Mouse (Mus musculus): ENCODE results near the gene Mrnip. TPM values are rescaled to one million over a fixed set of nuclear protein-coding genes. Genes with fewer than 3 reads are reported as not detected.
A peak's percentile ranks its signal among the peaks of the same experiment; 100 is the strongest.

The Mrnip gene
- polyA plus RNA-seq, 1 experiment from 2014 or later = 30.2 TPM

DNA sequence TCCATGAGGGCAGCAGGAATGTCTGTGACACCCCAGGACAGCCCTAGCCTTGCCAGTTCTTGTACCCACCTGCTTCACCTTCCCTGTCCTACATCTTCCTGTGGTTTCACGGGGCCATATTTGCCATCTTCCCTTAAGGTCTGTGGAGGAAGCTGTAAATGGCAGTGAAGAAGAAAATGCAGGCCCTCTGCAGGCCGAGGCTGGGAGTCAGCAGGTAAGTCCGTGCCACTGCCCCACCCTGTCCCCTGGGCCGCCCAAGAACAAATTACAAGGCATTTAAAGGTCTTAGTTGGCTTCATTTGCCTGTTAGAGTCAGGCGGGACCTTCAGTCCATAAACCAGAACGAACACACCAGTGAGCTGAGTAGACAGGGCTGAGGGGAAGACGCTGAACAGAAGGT is 19.8 kb downstream of the Mrnip start:
- H3K4me1 ChIP-seq (replicated peaks) = no peaks in the 10 kb centered on the region
- H3K9me3 ChIP-seq = no peaks in the 10 kb centered on the region
- H3K4me3 ChIP-seq = no peak overlapping the region
- H3K9ac ChIP-seq = no peak overlapping the region
- no peak overlapping the region for H3K27ac ChIP-seq
- H3K4me2 ChIP-seq = no peak overlapping the region
- peaks cover 61% of the 10 kb centered on the region for H3K36me3 ChIP-seq
- 80% methylated on average over 7 of the region's 7 CpGs for WGBS
- no peaks in the 10 kb centered on the region for H3K27me3 ChIP-seq
- ATAC-seq (ENCODE audit: low FRiP score) = no peak

DNA sequence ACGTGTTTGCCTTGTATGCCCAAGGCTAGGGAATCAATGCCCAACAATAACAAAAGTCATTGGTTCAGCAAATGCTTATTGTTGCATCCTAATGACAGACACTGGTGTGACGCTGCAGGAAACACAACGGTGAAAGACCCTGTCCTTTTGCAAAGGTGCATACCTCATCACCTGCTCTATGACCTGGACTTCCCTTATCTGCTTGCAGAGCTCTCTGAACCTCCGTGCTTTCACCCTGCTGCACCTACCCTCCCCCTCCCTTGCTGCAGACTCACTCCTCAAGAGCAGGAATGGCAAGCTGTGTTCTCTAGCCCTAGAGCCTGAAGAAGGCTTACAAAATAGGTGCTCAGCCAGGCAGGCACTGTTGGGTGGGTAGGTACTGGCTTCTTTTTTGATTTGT is 20.5 kb downstream of the Mrnip start:
- Histone ChIP-seq H3K27ac (no peak overlapping the region), H3K4me2 (no peak overlapping the region), H3K27me3 (no peaks in the 10 kb centered on the region), H3K4me1 (replicated peaks) (no peaks in the 10 kb centered on the region), H3K4me3 (no peak overlapping the region), H3K9me3 (no peaks in the 10 kb centered on the region), H3K36me3 (peaks cover 69% of the 10 kb centered on the region), H3K9ac (no peak overlapping the region)
- ATAC-seq (ENCODE audit: low FRiP score) = no peak
- WGBS = 79% methylated on average over 4 of the region's 4 CpGs

DNA sequence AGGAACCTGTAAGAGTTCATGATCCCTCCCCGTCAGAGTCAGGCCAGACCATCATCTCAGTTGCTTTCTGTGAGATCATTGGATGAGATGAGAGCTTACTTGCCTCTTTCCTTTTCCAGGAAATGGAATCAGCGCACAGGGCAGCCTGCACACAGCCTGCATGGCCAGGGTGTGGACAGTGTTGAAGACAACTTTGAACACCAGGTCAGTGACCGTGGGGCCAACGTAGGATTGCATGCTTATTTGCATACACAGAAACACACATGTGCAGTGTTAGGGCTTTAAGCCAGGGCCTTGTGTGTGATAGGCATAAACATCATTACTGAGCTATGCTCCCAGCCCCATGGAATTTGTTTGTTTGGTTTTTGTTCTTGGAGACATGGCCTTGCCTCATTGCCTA is 23.3 kb downstream of the Mrnip start:
- Histone ChIP-seq H3K4me3 (no peak overlapping the region), H3K27me3 (no peaks in the 10 kb centered on the region), H3K9ac (no peak overlapping the region), H3K4me2 (no peak overlapping the region), H3K36me3 (peaks cover 79% of the 10 kb centered on the region), H3K9me3 (no peaks in the 10 kb centered on the region), H3K4me1 (replicated peaks) (no peaks in the 10 kb centered on the region), H3K27ac (no peak overlapping the region)
- ATAC-seq (ENCODE audit: low FRiP score) = no peak
- WGBS = 94% methylated on average over 4 of the region's 4 CpGs

DNA sequence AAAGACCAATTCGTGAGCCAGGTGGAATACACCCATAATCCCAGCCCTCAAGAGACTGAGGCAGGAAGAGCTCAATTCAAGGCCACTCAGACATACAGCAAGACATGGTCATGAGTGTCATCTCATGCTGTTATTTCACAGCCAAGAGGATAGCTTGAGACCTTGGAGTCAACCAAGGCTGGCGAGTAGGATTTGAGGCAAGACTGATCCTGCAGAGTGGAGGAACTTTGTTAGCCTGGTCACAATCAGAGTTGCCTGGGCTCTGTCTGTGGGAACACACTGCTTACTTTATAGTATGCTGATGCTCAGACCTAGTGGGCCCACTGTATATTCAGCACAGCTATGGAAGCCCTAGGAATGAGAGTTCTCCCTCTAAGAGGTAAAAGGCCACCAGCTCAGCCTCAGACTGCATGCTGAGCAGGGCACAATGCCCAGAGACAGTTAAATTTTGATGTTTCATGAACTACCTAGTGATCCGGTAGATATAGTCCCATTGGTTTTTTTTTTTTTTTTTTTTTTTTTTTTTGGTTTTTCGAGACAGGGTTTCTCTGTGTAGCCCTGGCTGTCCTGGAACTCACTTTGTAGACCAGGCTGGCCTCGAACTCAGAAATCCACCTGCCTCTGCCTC is 24.1 kb downstream of the Mrnip start:
- Histone ChIP-seq H3K4me3 (no peak overlapping the region), H3K9ac (no peak overlapping the region), H3K9me3 (no peaks in the 10 kb centered on the region), H3K36me3 (peaks cover 85% of the 10 kb centered on the region), H3K4me1 (replicated peaks) (no peaks in the 10 kb centered on the region), H3K27ac (no peak overlapping the region), H3K4me2 (no peak overlapping the region), H3K27me3 (no peaks in the 10 kb centered on the region)
- no peak for ATAC-seq (ENCODE audit: low FRiP score)
- WGBS = 86% methylated on average over 4 of the region's 5 CpGs

DNA sequence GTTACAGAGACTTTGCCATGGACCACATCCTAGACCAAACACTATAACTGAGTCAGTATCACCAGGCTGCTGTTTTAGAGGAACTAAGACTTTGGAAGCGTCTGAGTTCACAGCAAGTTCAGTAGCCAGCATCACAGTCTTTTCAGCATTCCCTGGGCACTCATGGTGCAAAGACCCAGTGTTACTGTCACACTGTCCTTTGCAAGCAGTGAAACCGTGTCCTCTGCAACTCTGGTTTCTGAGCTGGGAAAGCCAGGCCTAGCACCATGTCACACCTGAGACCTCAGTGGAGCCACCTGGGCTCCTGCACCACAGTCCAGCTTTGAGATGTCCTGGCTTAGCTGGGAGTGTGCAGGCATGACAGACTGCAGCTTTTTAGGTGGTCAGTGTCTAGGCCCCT is 24.7 kb downstream of the Mrnip start:
- H3K4me2 ChIP-seq = no peak overlapping the region
- H3K9ac ChIP-seq = no peak overlapping the region
- H3K36me3 ChIP-seq = peaks cover 85% of the 10 kb centered on the region
- H3K9me3 ChIP-seq = no peaks in the 10 kb centered on the region
- no peak for ATAC-seq (ENCODE audit: low FRiP score)
- no peaks in the 10 kb centered on the region for H3K27me3 ChIP-seq
- 89% methylated on average over 2 of the region's 2 CpGs for WGBS
- no peak overlapping the region for H3K27ac ChIP-seq
- no peak overlapping the region for H3K4me3 ChIP-seq
- no peaks in the 10 kb centered on the region for H3K4me1 ChIP-seq (replicated peaks)

DNA sequence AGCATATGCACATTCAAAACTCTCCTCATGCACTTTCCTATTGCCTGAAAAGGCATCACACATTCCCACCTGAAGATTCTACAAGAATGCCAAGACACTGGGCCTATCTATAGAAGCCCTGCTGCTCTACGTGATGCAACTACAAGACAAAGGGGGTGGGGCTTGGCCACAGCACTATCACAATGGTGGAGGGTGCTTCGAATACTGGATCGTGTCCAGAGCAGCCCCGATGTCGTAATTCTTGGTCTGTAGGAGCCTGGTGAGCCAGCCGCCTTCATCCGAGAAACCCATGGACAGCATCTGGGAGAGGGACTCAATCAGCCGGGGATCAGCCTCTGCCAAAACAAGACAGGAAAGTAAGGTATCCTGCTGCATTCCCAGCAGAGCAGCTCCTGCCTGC is 26.4 kb downstream of the Mrnip start:
- H3K4me1 ChIP-seq (replicated peaks) = no peaks in the 10 kb centered on the region
- no peaks in the 10 kb centered on the region for H3K27me3 ChIP-seq
- no peak overlapping the region for H3K9ac ChIP-seq
- H3K36me3 ChIP-seq = peaks cover 94% of the 10 kb centered on the region
- no peak overlapping the region for H3K4me2 ChIP-seq
- 87% methylated on average over 8 of the region's 8 CpGs for WGBS
- H3K9me3 ChIP-seq = no peaks in the 10 kb centered on the region
- no peak overlapping the region for H3K4me3 ChIP-seq
- H3K27ac ChIP-seq = no peak overlapping the region
- ATAC-seq (ENCODE audit: low FRiP score) = no peak

DNA sequence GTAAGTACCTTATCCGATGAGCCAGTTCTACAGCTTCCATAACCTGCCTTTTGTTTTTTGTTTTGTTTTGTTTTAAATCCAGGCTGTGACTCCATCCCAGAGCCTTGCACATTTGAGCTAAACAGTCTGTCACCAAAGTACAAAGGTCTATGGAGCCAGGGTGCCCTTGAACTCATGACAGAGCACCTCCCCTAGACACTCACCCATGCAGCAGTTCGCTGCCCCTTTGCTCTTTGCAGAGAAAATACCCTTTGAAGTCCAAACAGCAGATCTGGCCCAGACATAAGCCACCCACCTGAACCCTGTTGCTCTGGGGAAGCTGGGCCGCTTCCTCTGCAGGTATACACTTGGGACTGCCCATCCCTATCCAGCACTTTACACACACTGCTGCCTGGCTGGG is 27.3 kb downstream of the Mrnip start:
- Histone ChIP-seq H3K27ac (no peak overlapping the region), H3K4me3 (no peak overlapping the region), H3K4me1 (replicated peaks) (no peaks in the 10 kb centered on the region), H3K36me3 (peaks cover 96% of the 10 kb centered on the region), H3K9me3 (no peaks in the 10 kb centered on the region), H3K4me2 (no peak overlapping the region), H3K9ac (no peak overlapping the region), H3K27me3 (no peaks in the 10 kb centered on the region)
- WGBS = 88% methylated on average over 3 of the region's 3 CpGs
- no peak for ATAC-seq (ENCODE audit: low FRiP score)

DNA sequence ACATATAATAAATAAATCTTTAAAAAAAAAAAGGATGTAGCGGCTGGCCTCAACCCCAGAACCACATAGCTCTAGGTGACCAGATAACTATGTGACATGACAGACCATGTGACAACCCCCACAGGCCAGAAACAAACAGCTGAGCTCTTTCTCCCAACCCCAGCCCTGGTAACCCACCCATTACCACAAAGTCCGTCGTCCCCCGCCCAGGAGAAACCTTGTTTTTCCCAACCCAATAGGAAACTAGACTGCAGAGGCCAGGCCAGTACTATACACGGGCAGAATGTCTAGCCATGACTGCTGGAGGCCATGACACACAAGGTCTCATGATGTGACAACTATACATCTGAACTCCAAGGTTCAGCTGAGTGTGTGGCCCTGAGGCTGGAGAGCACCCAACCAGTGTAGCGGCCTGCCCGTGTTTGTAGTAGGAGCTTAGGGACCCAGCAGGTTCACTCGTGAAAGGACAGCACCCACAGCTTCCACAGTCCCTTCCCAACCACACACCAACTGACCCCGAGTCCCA is 29.1 kb downstream of the Mrnip start:
- Histone ChIP-seq H3K9me3 (no peaks in the 10 kb centered on the region), H3K36me3 (peaks cover 94% of the 10 kb centered on the region), H3K4me1 (replicated peaks) (peaks cover 7% of the 10 kb centered on the region), H3K27ac (no peak overlapping the region), H3K27me3 (no peaks in the 10 kb centered on the region), H3K4me3 (no peak overlapping the region), H3K9ac (no peak overlapping the region), H3K4me2 (no peak overlapping the region)
- 97% methylated on average over 9 of the region's 9 CpGs for WGBS
- no peak for ATAC-seq (ENCODE audit: low FRiP score)

DNA sequence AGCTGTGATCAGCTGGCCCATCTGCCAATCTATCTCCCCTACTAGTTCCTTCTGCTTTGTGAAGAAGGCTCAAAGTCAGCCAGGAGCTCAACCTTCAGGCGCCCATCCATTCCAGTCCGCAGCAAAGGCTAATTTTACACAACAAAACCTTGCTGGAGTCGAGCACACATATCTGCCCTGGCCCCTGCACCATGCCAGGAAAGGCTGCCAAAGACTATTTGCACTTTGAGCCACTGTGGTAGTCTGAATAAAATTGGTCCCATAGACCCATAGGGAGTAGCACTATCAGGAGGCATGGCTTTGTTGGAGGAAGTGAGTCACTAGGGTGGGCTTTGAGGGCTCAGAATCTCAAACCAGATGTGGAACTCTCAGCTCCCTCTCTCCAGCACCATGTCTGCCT is 31.2 kb downstream of the Mrnip start:
- WGBS = 94% methylated on average over 3 of the region's 3 CpGs
- H3K9me3 ChIP-seq = no peaks in the 10 kb centered on the region
- no peaks in the 10 kb centered on the region for H3K27me3 ChIP-seq
- H3K9ac ChIP-seq = no peak overlapping the region
- no peak overlapping the region for H3K4me2 ChIP-seq
- H3K36me3 ChIP-seq = peaks cover 75% of the 10 kb centered on the region
- no peak overlapping the region for H3K4me3 ChIP-seq
- ATAC-seq (ENCODE audit: low FRiP score) = no peak
- H3K27ac ChIP-seq = no peak overlapping the region
- peaks cover 17% of the 10 kb centered on the region for H3K4me1 ChIP-seq (replicated peaks)

DNA sequence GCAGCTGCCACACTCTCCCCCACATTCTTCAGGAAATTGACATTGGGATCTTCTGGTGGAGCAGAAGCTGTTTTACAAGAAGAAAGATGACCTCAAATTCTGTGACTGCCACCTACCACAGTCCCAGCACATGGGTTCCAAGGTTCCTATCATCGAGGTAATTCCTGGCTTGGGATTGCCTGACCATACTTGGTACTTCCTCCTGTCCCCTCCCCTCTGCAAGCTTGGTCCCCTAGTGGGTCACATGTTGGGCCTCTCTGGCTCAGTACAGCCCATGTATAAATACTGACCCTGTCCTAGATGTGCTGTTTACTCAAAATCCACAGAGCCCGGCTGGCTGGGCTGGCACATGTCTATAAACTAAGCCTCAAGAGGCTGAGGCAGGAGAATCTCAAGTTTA is 31.8 kb downstream of the Mrnip start:
- Histone ChIP-seq H3K4me2 (no peak overlapping the region), H3K4me1 (replicated peaks) (peaks cover 20% of the 10 kb centered on the region), H3K4me3 (no peak overlapping the region), H3K9me3 (no peaks in the 10 kb centered on the region), H3K27me3 (no peaks in the 10 kb centered on the region), H3K36me3 (peaks cover 69% of the 10 kb centered on the region), H3K9ac (no peak overlapping the region), H3K27ac (no peak overlapping the region)
- 95% methylated on average over 2 of the region's 2 CpGs for WGBS
- no peak for ATAC-seq (ENCODE audit: low FRiP score)

DNA sequence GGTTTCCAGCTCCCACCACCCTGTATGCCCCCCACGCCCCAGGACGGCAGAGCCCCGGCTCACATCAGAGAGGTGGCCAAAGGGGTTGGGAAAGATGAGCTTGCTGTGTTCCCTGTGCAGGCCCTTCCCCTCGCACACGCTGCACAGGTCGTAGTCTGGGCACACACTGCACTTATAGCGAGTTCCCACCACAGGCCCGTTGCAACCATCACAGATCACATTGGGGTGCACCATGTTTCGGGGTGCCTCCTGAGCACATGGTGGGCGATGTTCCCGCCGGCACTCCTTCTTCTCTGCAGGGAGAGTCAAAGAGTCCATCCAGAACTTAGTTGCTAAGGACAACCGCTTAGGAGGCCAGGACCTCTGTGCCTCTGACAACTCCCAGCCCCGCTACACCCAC is 33.1 kb downstream of the Mrnip start:
- WGBS = 98% methylated on average over 14 of the region's 14 CpGs
- Histone ChIP-seq H3K27ac (no peak overlapping the region), H3K9ac (no peak overlapping the region), H3K36me3 (peaks cover 56% of the 10 kb centered on the region), H3K4me1 (replicated peaks) (peaks cover 27% of the 10 kb centered on the region), H3K27me3 (no peaks in the 10 kb centered on the region), H3K4me2 (no peak overlapping the region), H3K4me3 (no peak overlapping the region), H3K9me3 (no peaks in the 10 kb centered on the region)
- ATAC-seq (ENCODE audit: low FRiP score) = no peak

DNA sequence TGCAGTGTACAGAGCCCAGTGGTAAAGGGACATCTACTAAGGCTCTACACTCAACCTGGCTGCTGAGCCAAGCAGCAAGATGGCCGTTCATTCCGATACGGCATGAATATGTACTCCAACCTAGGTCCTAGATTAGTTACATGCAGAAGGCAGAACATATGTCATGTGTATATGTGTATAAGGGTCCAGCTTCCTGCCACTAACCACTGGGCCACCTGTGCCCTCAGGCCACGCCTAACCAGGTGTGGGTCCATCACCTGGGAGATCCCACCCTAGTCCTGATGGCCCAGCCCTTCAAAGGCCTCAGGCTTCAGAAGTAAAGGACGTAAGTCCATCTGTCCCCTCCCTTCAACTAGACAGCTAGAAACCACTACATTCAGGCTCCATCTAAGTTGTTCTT is 33.8 kb downstream of the Mrnip start:
- 97% methylated on average over 5 of the region's 5 CpGs for WGBS
- no peak overlapping the region for H3K4me3 ChIP-seq
- no peaks in the 10 kb centered on the region for H3K9me3 ChIP-seq
- no peaks in the 10 kb centered on the region for H3K27me3 ChIP-seq
- no peak overlapping the region for H3K9ac ChIP-seq
- H3K36me3 ChIP-seq = peaks cover 49% of the 10 kb centered on the region
- no peak overlapping the region for H3K4me2 ChIP-seq
- no peak overlapping the region for H3K27ac ChIP-seq
- ATAC-seq (ENCODE audit: low FRiP score) = no peak
- peaks cover 30% of the 10 kb centered on the region for H3K4me1 ChIP-seq (replicated peaks)

DNA sequence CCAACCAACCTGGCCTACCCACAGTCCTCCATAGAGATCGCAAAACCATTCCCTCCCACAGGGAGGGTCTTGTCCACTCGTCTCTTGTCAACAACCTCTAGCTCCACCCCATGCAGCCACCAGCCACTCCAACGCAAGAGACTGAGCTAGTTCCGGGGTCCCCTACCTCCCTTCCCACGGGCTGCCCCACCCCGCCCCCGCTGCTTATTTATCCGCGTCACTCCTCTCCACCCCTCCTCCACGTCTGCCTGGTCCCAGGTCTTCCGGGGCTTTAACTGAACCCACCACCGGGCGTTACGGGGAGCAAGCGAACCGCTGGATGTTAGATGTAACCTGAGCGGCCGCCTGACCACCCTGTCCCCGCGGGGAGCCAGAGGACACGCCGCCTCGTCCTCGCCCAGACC is 35.9 kb downstream of the Mrnip start:
- no peaks in the 10 kb centered on the region for H3K27me3 ChIP-seq
- H3K4me2 ChIP-seq = peak overlapping the region; percentile 61
- H3K9ac ChIP-seq = peak overlapping the region; percentile 98
- peaks cover 34% of the 10 kb centered on the region for H3K4me1 ChIP-seq (replicated peaks)
- peak overlapping the region; percentile 99 for H3K27ac ChIP-seq
- WGBS = under 1% methylated on average over 24 of the region's 24 CpGs
- peak; percentile 94 for ATAC-seq (ENCODE audit: low FRiP score)
- H3K4me3 ChIP-seq = peak overlapping the region; percentile 95
- H3K9me3 ChIP-seq = no peaks in the 10 kb centered on the region
- H3K36me3 ChIP-seq = peaks cover 30% of the 10 kb centered on the region
